Mouse (Mus musculus): Measurements from ENCODE around the gene Zfp13.
"Not testable (repeated sequence)": the region's sequence is repeated elsewhere in the genome, so short reads cannot be mapped to it uniquely, and the experiment has no call there.

Gene Zfp13

GRCm38 (mm10) chr17:23550856-23551255, 48.4 kb downstream of the Zfp13 start:
- no peak for DNase-seq (ENCODE audit: low spot score in 2 of 2)

GRCm38 (mm10) chr17:23550188-23550791, 49.0 kb downstream of the Zfp13 start:
- DNase-seq (ENCODE audit: low spot score in 2 of 2): peak; percentile 89 to 95

- DNase-seq (ENCODE audit: low spot score in 2 of 2): no peak
Observed at GRCm38 (mm10) chr17:23549441-23549840, 49.8 kb downstream of the Zfp13 start.

GRCm38 (mm10) chr17:23548615-23549014, 50.7 kb downstream of the Zfp13 start:
- peak; percentile 53 to 62 for DNase-seq (ENCODE audit: low spot score in 2 of 2)

- no peak for DNase-seq (ENCODE audit: low spot score in 2 of 2)
Observed at GRCm38 (mm10) chr17:23547681-23548443, 51.4 kb downstream of the Zfp13 start.

- DNase-seq (ENCODE audit: low spot score in 2 of 2): peak in 1 of 2 experiments; percentile 75
Observed at GRCm38 (mm10) chr17:23546702-23547505, 52.4 kb downstream of the Zfp13 start.

- peak in 1 of 2 experiments; percentile 66 for DNase-seq (ENCODE audit: low spot score in 2 of 2)
Observed at GRCm38 (mm10) chr17:23546333-23546701, 53.0 kb downstream of the Zfp13 start.

GRCm38 (mm10) chr17:23545841-23546240, 53.4 kb downstream of the Zfp13 start:
- no peak for DNase-seq (ENCODE audit: low spot score in 2 of 2)

- no peak for DNase-seq (ENCODE audit: low spot score in 2 of 2)
Observed at GRCm38 (mm10) chr17:23544766-23545165, 54.5 kb downstream of the Zfp13 start.

- no peak for DNase-seq (ENCODE audit: low spot score in 2 of 2)
Observed at GRCm38 (mm10) chr17:23543983-23544382, 55.3 kb downstream of the Zfp13 start.

GRCm38 (mm10) chr17:23543325-23543724, 56.0 kb downstream of the Zfp13 start:
- DNase-seq (ENCODE audit: low spot score in 2 of 2): no peak

GRCm38 (mm10) chr17:23542835-23543234, 56.5 kb downstream of the Zfp13 start:
- DNase-seq (ENCODE audit: low spot score in 2 of 2): no peak

GRCm38 (mm10) chr17:23542004-23542720, 57.1 kb downstream of the Zfp13 start:
- no peak for DNase-seq (ENCODE audit: low spot score in 2 of 2)

- DNase-seq (ENCODE audit: low spot score in 2 of 2): no peak
Observed at GRCm38 (mm10) chr17:23540605-23541475, 58.4 kb downstream of the Zfp13 start.

GRCm38 (mm10) chr17:23540106-23540505, 59.2 kb downstream of the Zfp13 start:
- no peak for DNase-seq (ENCODE audit: low spot score in 2 of 2)

- DNase-seq (ENCODE audit: low spot score in 2 of 2): no peak
Observed at GRCm38 (mm10) chr17:23539608-23540007, 59.7 kb downstream of the Zfp13 start.

- DNase-seq (ENCODE audit: low spot score in 2 of 2): no peak
Observed at GRCm38 (mm10) chr17:23538299-23539015, 60.8 kb downstream of the Zfp13 start.

GRCm38 (mm10) chr17:23537554-23538255, 61.6 kb downstream of the Zfp13 start:
- DNase-seq (ENCODE audit: low spot score in 2 of 2): no peak

- DNase-seq (ENCODE audit: low spot score in 2 of 2): not testable (repeated sequence)
Observed at GRCm38 (mm10) chr17:23535046-23535788, 64.1 kb downstream of the Zfp13 start.

Data from cerebellum, postnatal 4 days (tissue).